Mouse (Mus musculus): ENCODE measurements around the gene Nubp1. TPM values are rescaled to one million over a fixed set of nuclear protein-coding genes. Genes with fewer than 3 reads are reported as not detected.

Nubp1 gene
- polyA plus RNA-seq, 1 experiment from 2014 or later = 49.7 TPM

Other genes with a start within 250 kb of the Nubp1 start
- not detected in 2 replicates for gene Rpl39l, start 241.7 kb upstream of the Nubp1 start, polyA plus RNA-seq (2014; fragmentation: Nextera tagmentation; extraction: Ambion mirVana)
- 0.36 and 0.42 TPM in 2 replicates for gene Atf7ip2, start 219.2 kb upstream of the Nubp1 start, polyA plus RNA-seq (2014; fragmentation: Nextera tagmentation; extraction: Ambion mirVana)
- 14.4 and 17.7 TPM in 2 replicates for gene Emp2, start 98.0 kb upstream of the Nubp1 start, polyA plus RNA-seq (2014; fragmentation: Nextera tagmentation; extraction: Ambion mirVana)
- gene Tekt5, start 16.5 kb upstream of the Nubp1 start, polyA plus RNA-seq (2014; fragmentation: Nextera tagmentation; extraction: Ambion mirVana) = 12.8 and 20.9 TPM in 2 replicates
- 48.6 and 49.3 TPM in 2 replicates for gene Tvp23a, start 35.4 kb downstream of the Nubp1 start, polyA plus RNA-seq (2014; fragmentation: Nextera tagmentation; extraction: Ambion mirVana)
- 0.63 and 1.1 TPM in 2 replicates for gene Ciita, start 68.1 kb downstream of the Nubp1 start, polyA plus RNA-seq (2014; fragmentation: Nextera tagmentation; extraction: Ambion mirVana)
- 26.8 and 26.9 TPM in 2 replicates for gene Dexi, start 131.1 kb downstream of the Nubp1 start, polyA plus RNA-seq (2014; fragmentation: Nextera tagmentation; extraction: Ambion mirVana)
- gene Clec16a, start 133.4 kb downstream of the Nubp1 start, polyA plus RNA-seq (2014; fragmentation: Nextera tagmentation; extraction: Ambion mirVana) = 68.8 and 89.2 TPM in 2 replicates